Mouse (Mus musculus) thymus, adult 2 months (tissue): ENCODE results near the gene Cog4.

ENCODE experiments used
- CTCF ChIP-seq: fragments of 200-500 bp; IDR thresholded peaks from 2 replicates; pipeline ENCODE4 v1.5.1; 2012; ENCODE audit warnings: mild to moderate bottlenecking, control low read depth, low read length, moderate library complexity, borderline replicate concordance; ENCODE audit not compliant: control insufficient read depth, poor library complexity, insufficient read depth; ENCODE audit errors: extremely low read depth
- POLR2A ChIP-seq: fragments of 200-500 bp; IDR thresholded peaks from 2 replicates; pipeline ENCODE4 v1.6.1; 2012; ENCODE audit warnings: mild to moderate bottlenecking, low read length, control low read depth, moderate library complexity; ENCODE audit not compliant: control insufficient read depth, poor library complexity, insufficient read depth; ENCODE audit errors: extremely low read depth

- no peak for TF ChIP-seq CTCF
- no peak for TF ChIP-seq POLR2A
These were observed 49.3 kb upstream of the Cog4 start for GRCm38 (mm10) chr8:110797086-110797485.
